Mouse (Mus musculus) cerebellum, adult 11 months (tissue): Measurements from ENCODE around the gene Gm11555.
"Not testable (repeated sequence)": the region's sequence is repeated elsewhere in the genome, so short reads cannot be mapped to it uniquely, and the experiment has no call there.

Source experiments
- DNase-seq: peaks from one replicate; pipeline ENCODE4 v3.0.0; 2022

Gm11555 gene

DNA sequence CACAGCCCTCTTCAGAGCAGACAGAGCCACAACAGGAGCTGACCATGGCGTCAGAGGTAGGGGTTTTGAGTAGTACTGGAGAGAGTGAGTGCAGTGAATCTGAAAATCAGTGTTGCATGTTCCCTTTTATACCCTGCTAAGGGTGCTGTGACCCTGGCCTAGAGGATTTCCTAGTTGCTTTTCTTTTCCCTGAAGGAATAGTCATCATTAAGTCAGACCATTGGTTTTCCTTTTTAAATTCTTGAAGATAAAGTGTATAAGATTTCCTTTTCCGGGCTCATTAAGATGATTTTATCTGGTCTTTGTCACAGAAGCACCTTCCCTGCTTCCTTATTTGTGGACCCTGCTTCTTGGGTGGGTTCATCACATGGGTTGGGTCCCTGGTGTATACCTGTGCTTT is at the start of gene Gm11555:
Gm11555 (minus strand) TSS at position 101 of the 400 bp plus-strand sequence.
- DNase-seq = no peak

- no peak for DNase-seq
These were observed 40.4 kb upstream of the Gm11555 start, which contains the start of gene Gm14190 for GRCm38 (mm10) chr11:99690463-99690862. TSS of gene Gm14190 (minus strand) at chr11:99690740.

DNA sequence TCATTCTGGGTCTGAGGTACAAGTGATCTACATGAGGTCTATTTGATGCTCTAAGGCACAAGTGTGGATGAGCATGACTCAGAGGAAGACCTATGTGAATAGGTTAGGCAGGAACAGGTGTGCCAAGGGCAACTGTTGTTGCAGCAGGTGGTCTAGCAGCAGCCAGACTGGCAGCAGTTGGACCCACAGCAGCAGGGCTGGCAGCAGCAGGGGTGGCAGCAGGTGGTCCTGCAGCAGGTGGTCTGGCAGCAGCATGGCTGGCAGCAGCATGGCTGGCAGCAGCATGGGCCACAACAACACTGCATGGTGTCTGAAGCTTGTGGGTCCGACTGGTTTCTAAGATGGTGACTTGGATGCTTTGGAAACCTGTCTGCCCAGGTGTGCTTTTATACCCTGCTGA is 35.2 kb upstream of the Gm11555 start:
- not testable (repeated sequence) for DNase-seq

GRCm38 (mm10) chr11:99683481-99683880 is 33.4 kb upstream of the Gm11555 start:
- DNase-seq = no peak

DNA sequence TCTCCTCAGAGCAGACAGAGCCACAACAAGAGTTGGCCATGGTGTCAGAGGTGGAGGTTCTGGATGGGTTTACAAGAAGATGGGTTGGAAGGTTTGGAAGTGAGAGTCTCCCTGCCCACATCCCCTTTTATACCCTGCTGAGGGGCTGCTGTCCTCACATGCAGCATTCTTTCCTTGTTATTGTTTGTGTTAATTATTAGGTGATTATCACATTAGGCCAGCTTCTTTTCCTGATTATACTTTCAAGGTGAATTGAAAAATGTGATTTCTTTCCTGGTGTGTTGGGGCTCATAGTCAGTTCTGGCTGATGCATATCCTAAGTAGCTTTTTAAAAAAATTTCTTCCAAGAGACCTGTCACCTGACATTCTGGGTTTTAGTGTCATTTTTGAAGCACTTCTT is 15.8 kb upstream of the Gm11555 start, which contains the start of gene Krtap4-6:
Krtap4-6 (minus strand) TSS at position 101 of the 400 bp plus-strand sequence.
- DNase-seq = no peak

GRCm38 (mm10) chr11:99662802-99663201 is 12.8 kb upstream of the Gm11555 start:
- no peak for DNase-seq

GRCm38 (mm10) chr11:99659256-99659655 is 9.2 kb upstream of the Gm11555 start:
- no peak for DNase-seq

DNA sequence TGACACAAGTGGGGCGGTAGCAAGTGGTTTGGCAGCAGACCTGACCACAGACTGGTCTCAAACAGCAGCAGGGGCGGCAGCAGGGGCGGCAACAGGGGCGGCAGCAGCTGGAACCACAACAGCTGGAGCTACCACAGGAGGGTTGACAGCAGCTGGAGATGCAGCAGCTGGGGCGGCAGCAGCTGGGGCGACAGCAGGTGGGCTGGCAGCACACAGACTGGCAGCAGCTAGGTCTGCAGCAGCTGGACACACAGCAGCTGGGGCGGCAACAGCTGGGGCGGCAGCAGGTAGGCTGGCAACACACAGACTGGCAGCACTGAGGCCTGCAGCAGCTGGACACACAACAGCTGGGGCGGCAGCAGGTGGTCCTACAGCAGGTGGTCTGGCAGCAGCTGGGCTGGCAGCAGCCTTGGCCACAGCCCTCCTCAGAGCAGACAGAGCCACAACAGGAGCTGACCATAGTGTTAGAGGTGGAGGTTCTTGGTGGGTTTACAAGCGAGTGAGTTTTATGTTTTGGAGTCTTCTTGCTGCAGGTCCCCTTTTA is 8.5 kb upstream of the Gm11555 start, which contains the start of gene Gm11563:
Gm11563 (minus strand) TSS at position 494 of the 544 bp plus-strand sequence.
- not testable (repeated sequence) for DNase-seq

DNA sequence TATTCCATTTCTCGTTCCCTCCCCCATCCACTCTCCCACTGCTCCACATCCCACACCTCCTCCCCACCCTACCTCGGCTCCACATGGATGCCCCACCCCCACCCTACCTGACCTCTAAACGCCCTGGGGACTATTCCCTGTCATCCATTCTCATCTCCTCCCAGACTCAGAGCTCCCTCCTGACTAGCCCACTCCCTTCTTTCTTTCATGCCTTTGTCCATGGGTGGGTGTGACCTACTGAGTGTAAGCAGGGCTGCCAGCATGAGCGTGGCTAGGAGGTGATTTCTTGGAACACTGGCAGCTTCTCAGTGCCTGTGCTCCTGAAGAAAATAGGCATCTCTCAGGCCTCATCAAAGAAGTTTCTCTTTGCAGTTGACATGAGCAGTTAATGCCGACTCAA is 7.0 kb upstream of the Gm11555 start:
- no peak for DNase-seq

- no peak for DNase-seq
These were observed 3.6 kb downstream of the Gm11555 start for GRCm38 (mm10) chr11:99646444-99646843.

GRCm38 (mm10) chr11:99644351-99644750 is 5.7 kb downstream of the Gm11555 start:
- DNase-seq = no peak

- not testable (repeated sequence) for DNase-seq
These were observed 6.3 kb downstream of the Gm11555 start, which contains the start of gene Krtap4-7 for GRCm38 (mm10) chr11:99643635-99644139. TSS of gene Krtap4-7 (minus strand) at chr11:99644089.

DNA sequence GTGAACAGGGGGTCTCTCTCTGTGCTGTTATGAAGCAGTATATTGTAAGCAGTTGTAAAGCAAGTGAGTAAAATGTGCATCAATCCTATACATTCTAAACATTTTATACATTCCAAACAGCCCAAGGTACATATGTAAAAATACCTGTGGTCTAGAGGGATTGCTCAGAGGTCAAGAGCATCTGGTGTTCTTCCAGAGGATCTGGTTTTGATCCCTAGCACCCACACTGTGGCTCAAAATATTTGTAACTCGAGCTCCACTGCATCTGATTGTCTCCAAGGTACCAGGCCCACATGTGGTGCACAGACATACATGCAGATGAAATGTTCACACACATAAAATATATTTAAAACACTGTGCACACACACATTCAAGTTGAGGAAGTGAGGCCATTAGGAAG is 9.1 kb downstream of the Gm11555 start:
- no peak for DNase-seq

DNA sequence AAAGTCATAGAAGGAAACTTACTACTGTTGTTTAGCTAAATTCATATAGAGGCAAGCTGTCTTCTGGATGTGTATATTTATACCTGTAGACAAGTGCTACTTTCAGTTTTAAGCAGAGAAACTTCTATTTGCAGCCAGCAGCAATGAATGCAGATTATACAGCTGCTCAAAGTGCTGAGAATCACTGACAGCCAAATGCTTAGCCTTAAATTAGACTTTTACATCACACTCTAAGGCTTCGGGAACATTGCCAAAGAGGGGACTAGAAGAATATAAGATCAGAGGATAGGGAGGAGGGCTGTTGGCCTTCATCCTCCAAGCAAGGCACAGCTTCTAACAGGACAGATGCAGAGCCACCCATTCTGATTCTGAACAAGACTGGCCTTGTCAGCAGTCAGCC is 12.9 kb downstream of the Gm11555 start:
- DNase-seq = no peak

GRCm38 (mm10) chr11:99634653-99635134 is 15.3 kb downstream of the Gm11555 start, which contains the start of gene Krtap4-2:
TSS of gene Krtap4-2 (minus strand) at chr11:99635084.
- no peak for DNase-seq

DNA sequence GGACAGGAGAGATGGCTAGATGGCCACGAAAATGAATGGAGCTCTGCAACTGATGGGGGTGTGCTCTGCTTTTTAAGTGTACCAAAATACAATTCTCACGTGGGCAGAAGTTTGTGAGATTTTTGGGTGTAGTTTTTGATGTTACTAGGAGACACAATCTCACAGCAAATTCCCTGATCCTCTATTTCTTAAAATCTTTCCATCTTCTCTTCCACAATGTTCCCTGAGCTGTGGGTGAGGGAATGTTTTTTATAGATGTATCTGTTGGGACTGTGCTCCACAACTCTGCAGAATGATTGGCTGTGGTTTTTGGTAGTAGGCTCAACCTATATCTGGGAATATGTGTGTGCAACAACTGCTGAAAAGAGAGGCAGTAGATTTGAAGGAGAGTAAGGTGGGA is 16.7 kb downstream of the Gm11555 start:
- no peak for DNase-seq

- no peak for DNase-seq
These were observed 19.1 kb downstream of the Gm11555 start for GRCm38 (mm10) chr11:99630890-99631289.

DNA sequence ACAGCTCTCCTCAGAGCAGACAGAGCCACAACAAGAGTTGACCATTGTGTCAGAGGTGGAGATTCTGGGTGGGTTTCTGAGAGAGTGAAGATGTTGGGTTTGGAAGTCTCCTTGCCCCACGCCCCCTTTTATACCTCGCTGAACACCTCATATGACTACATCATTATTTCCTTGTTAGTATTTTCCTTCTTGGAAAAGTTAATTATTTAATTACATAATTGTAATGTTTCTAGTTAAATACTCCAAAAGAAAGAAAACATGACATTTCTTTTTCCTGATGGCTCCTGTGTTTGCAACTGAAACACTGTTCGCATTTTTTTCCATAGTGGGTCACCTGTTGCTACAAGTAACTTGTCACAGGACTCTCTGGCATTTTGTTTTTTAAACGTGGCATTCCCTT is 21.9 kb downstream of the Gm11555 start, which contains the start of gene Krtap4-1:
Krtap4-1 (minus strand) TSS at position 101 of the 400 bp plus-strand sequence.
- no peak for DNase-seq

- no peak for DNase-seq
These were observed 29.7 kb downstream of the Gm11555 start, which contains the start of gene Gm11562 for GRCm38 (mm10) chr11:99620335-99620734. TSS of gene Gm11562 (minus strand) at chr11:99620435.

DNA sequence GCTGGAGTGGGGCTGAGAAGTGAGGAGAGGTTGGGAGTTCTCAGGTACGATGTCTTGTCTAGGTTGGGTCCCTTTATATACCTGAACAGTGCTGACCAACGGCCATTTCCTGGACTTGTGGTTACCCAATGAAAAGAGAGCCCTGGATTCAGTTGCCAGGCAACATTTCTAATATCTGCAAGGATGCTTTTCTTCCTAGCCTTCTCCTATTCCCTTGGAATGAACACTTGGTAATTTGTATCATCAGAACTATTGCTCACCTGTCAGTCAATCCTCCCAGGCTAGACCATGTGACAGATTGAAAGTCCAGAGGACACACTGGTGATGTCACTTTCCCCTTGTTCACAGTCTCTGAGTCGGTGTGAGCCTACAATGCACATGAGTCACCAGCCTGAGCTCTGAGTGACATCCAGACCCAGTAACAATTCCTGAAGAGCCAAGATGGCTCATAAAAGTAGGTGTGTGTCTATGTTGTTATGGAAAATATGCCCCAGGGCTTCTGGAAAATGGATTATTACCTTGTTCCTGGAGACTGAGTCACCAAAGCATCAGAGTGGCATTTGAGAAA is 35.2 kb downstream of the Gm11555 start, which contains the start of gene Krtap2-4:
Krtap2-4 (minus strand) TSS at position 51 of the 568 bp plus-strand sequence.
- DNase-seq = no peak

DNA sequence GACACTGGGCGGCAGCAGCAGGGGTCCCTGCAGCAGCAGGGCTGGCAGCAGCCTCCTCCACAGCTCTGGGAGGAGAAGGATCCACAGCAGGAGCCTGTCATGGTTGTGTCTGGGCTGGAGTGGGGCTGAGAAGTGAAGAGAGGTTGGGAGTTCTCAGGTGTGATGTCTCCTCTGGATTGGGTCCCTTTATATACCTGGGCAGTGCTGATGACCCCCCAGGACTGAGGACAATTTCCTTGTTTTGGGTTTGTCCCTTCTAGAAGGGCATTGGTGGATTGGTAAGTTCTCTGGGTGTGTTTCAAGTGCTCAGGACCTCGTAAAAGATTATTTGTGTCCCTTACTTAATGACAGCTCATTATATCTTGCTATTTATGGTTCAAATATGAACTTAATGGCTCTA is 39.9 kb downstream of the Gm11555 start, which contains the start of gene Gm11937:
Gm11937 (minus strand) TSS at position 101 of the 400 bp plus-strand sequence.
- not testable (repeated sequence) for DNase-seq

DNA sequence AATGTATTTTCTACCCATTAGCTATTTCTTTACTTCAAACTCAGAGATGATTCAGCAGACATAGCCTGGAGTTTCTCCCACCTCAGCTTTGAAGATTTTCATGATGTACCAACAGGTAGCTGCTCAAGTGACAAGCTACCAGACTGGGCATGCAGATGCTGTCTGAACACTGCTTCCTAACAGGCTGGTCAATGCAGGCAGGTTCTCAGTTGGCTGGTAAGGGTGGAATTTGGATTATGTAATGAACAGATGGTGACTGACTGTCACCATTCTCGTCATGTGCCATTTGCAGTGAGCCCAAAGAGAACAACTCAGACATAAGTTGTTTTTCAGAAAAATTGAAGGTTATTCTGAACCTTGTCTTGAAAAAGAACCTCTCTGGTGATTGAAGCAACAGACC is 40.9 kb downstream of the Gm11555 start:
- peak; percentile 9 for DNase-seq

- not testable (repeated sequence) for DNase-seq
These were observed 46.8 kb downstream of the Gm11555 start, which contains the start of gene Gm11938 for GRCm38 (mm10) chr11:99603208-99603607. TSS of gene Gm11938 (minus strand) at chr11:99603308.
